Mouse (Mus musculus) kidney, embryonic 16.5 days (tissue): ENCODE data around the gene Znrd1as. TPM values are rescaled to one million over a fixed set of nuclear protein-coding genes. Genes with fewer than 3 reads are reported as not detected.

Experiments used
- ATAC-seq: fragments of 200-750 bp; cut with Nextera tagmentation; 2 replicates; pipeline ENCODE4 v1.8.0; 2017; ENCODE audit warnings: moderate TSS enrichment; ENCODE audit not compliant: low FRiP score, low TSS enrichment
- H3K27ac ChIP-seq: fragments of 300-500 bp; sonication (generic); 2 replicates; pipeline ENCODE4 v1.5.1; 2014; ENCODE audit warnings: low read length
- H3K27me3 ChIP-seq: fragments of 300-500 bp; sonication (generic); 2 replicates; pipeline ENCODE4 v1.6.1; 2014; ENCODE audit warnings: low read length, control low read depth, mixed read lengths; ENCODE audit not compliant: insufficient read depth
- H3K36me3 ChIP-seq: fragments of 300-500 bp; sonication (generic); 2 replicates; pipeline ENCODE4 v1.6.1; 2014; ENCODE audit warnings: low read length, control low read depth, mixed read lengths; ENCODE audit not compliant: insufficient read depth
- H3K4me1 ChIP-seq: fragments of 300-500 bp; sonication (generic); 2 replicates; pipeline ENCODE4 v1.6.1; 2014; ENCODE audit warnings: low read length, control low read depth, mixed read lengths; ENCODE audit not compliant: insufficient read depth
- H3K4me2 ChIP-seq: fragments of 300-500 bp; sonication (generic); replicated peaks from 2 replicates; pipeline ENCODE4 v1.6.1; 2014; ENCODE audit warnings: low read depth, low read length
- H3K4me3 ChIP-seq: fragments of 300-500 bp; sonication (generic); 2 replicates; pipeline ENCODE4 v1.5.1; 2014; ENCODE audit warnings: mild to moderate bottlenecking, low read length
- H3K9ac ChIP-seq: fragments of 300-500 bp; sonication (generic); replicated peaks from 2 replicates; pipeline ENCODE4 v1.6.1; 2014; ENCODE audit warnings: low read length
- H3K9me3 ChIP-seq: fragments of 300-500 bp; sonication (generic); 2 replicates; pipeline ENCODE4 v1.6.1; 2016; ENCODE audit warnings: low read length, control low read depth
- WGBS: fragments of 180-500 bp; shearing (Covaris S2); extraction: QIAGEN DNeasy Blood & Tissue Kit; methylation state at CpG from one replicate; pipeline ENCODE4 v1.1.7; 2014; 5-methylcytosine and 5-hydroxymethylcytosine counted together
- polyA plus RNA-seq: library from polyadenylated mRNA; unstranded; fragments of >200 nt; fragmentation: Nextera tagmentation; extraction: Ambion mirVana; gene quantifications from 2 replicates; pipeline ENCODE4 v1.2.1, GENCODE M21; 2015

Gene Znrd1as
- polyA plus RNA-seq, 1 experiment from 2014 or later, result 6.8 TPM

GRCm38 (mm10) chr17:37003366-37003765 lies 45.0 kb downstream of the Znrd1as start:
- peak overlapping the region; percentile 82 for H3K9ac ChIP-seq
- H3K4me1 ChIP-seq, result peaks cover 9% of the 10 kb centered on the region; the same call in 1 of the 2 replicates
- peak overlapping the region; percentile 69 for H3K4me3 ChIP-seq
- H3K27me3 ChIP-seq, result no peaks in the 10 kb centered on the region
- H3K9me3 ChIP-seq, result no peaks in the 10 kb centered on the region
- WGBS, result 35% methylated on average over 4 of the region's 4 CpGs
- peak overlapping the region; percentile 76 for H3K4me2 ChIP-seq
- H3K27ac ChIP-seq, result no peak overlapping the region
- ATAC-seq, result 0 out of 2 replicates have a peak, but pooled peaks have one; percentile 3
- H3K36me3 ChIP-seq, result peaks cover 11% of the 10 kb centered on the region

- peaks cover 7% of the 10 kb centered on the region; the same call in 1 of the 2 replicates for H3K4me1 ChIP-seq
- no peak overlapping the region for H3K4me2 ChIP-seq
- no peaks in the 10 kb centered on the region for H3K27me3 ChIP-seq
- H3K9ac ChIP-seq, result no peak overlapping the region
- no peak for ATAC-seq
- 87% methylated on average over 6 of the region's 6 CpGs for WGBS
- no peak overlapping the region for H3K27ac ChIP-seq
- H3K4me3 ChIP-seq, result no peak overlapping the region
- H3K9me3 ChIP-seq, result no peaks in the 10 kb centered on the region
- peaks cover 28% of the 10 kb centered on the region for H3K36me3 ChIP-seq
These were observed 49.8 kb downstream of the Znrd1as start for GRCm38 (mm10) chr17:37008161-37008560.

GRCm38 (mm10) chr17:37009460-37010042 lies 51.2 kb downstream of the Znrd1as start:
- no peak overlapping the region for H3K4me2 ChIP-seq
- WGBS, result 89% methylated on average over 17 of the region's 17 CpGs
- no peaks in the 10 kb centered on the region for H3K9me3 ChIP-seq
- no peak for ATAC-seq
- no peak overlapping the region for H3K4me3 ChIP-seq
- H3K27me3 ChIP-seq, result no peaks in the 10 kb centered on the region
- no peak overlapping the region for H3K9ac ChIP-seq
- H3K4me1 ChIP-seq, result no peaks in the 10 kb centered on the region
- H3K27ac ChIP-seq, result no peak overlapping the region
- H3K36me3 ChIP-seq, result peaks cover 28% of the 10 kb centered on the region

- WGBS, result 83% methylated on average over 3 of the region's 3 CpGs
- Histone ChIP-seq H3K4me3 (no peak overlapping the region), H3K9ac (no peak overlapping the region), H3K27me3 (no peaks in the 10 kb centered on the region), H3K36me3 (peaks cover 19% of the 10 kb centered on the region), H3K27ac (no peak overlapping the region), H3K9me3 (no peaks in the 10 kb centered on the region), H3K4me2 (no peak overlapping the region), H3K4me1 (no peaks in the 10 kb centered on the region)
- no peak for ATAC-seq
These were observed 53.3 kb downstream of the Znrd1as start for GRCm38 (mm10) chr17:37011719-37012118.

GRCm38 (mm10) chr17:37012141-37012540 lies 53.7 kb downstream of the Znrd1as start:
- Histone ChIP-seq H3K9me3 (no peaks in the 10 kb centered on the region), H3K36me3 (peaks cover 17% of the 10 kb centered on the region), H3K27ac (no peak overlapping the region), H3K4me3 (no peak overlapping the region), H3K9ac (no peak overlapping the region), H3K4me2 (no peak overlapping the region), H3K4me1 (no peaks in the 10 kb centered on the region), H3K27me3 (no peaks in the 10 kb centered on the region)
- ATAC-seq, result no peak
- WGBS, result 72% methylated on average over 5 of the region's 5 CpGs

Other genes with a start within 250 kb of the Znrd1as start
- gene H2-M10.5, start 185.7 kb upstream of the Znrd1as start, polyA plus RNA-seq, result not detected in 2 replicates
- gene H2-M10.6, start 146.4 kb upstream of the Znrd1as start, polyA plus RNA-seq, result not detected in 2 replicates
- 41.7 and 45.8 TPM in 2 replicates for gene Trim26, start 121.5 kb upstream of the Znrd1as start, polyA plus RNA-seq
- 0.22 and 0.27 TPM in 2 replicates for gene Trim15, start 91.4 kb upstream of the Znrd1as start, polyA plus RNA-seq
- 2.1 and 2.4 TPM in 2 replicates for gene Trim10, start 89.0 kb upstream of the Znrd1as start, polyA plus RNA-seq
- not detected in 2 replicates for gene Trim40, start 68.5 kb upstream of the Znrd1as start, polyA plus RNA-seq
- gene Trim31, start 60.5 kb upstream of the Znrd1as start, polyA plus RNA-seq, result not detected in 2 replicates
- 0.22 and 0.27 TPM in 2 replicates for gene Rnf39, start 15.7 kb upstream of the Znrd1as start, polyA plus RNA-seq
- 111 and 116 TPM in 2 replicates for gene Ppp1r11, start 6.9 kb upstream of the Znrd1as start, polyA plus RNA-seq
- gene Znrd1, start within 50 bp of the Znrd1as start, polyA plus RNA-seq, result 90.7 and 94.7 TPM in 2 replicates
- gene 2410137M14Rik, start 22.6 kb downstream of the Znrd1as start, polyA plus RNA-seq, result not detected in 2 replicates
- gene H2-M5, start 30.9 kb downstream of the Znrd1as start, polyA plus RNA-seq, result 0.44 and 0.57 TPM in 2 replicates
- 64.5 and 66.7 TPM in 2 replicates for gene Zfp57, start 42.6 kb downstream of the Znrd1as start, polyA plus RNA-seq
- 0.09 and 0.13 TPM in 2 replicates for gene Mog, start 64.8 kb downstream of the Znrd1as start, polyA plus RNA-seq
- gene Gabbr1, start 87.4 kb downstream of the Znrd1as start, polyA plus RNA-seq, result 5.6 and 7.7 TPM in 2 replicates
- not detected in 2 replicates for gene Olfr90, start 129.9 kb downstream of the Znrd1as start, polyA plus RNA-seq
- gene Olfr91, start 139.7 kb downstream of the Znrd1as start, polyA plus RNA-seq, result not detected in 2 replicates
- not detected in 2 replicates for gene Olfr92, start 161.5 kb downstream of the Znrd1as start, polyA plus RNA-seq
- gene Olfr93, start 202.9 kb downstream of the Znrd1as start, polyA plus RNA-seq, result not detected in 2 replicates
- gene Ubd, start 235.3 kb downstream of the Znrd1as start, polyA plus RNA-seq, result not detected in 2 replicates
- gene Olfr94, start 242.4 kb downstream of the Znrd1as start, polyA plus RNA-seq, result not detected in 2 replicates